Mouse (Mus musculus) thymus, postnatal 36 days (tissue): ENCODE data around the gene Ccdc116.
"Not testable (repeated sequence)": the region's sequence is repeated elsewhere in the genome, so short reads cannot be mapped to it uniquely, and the experiment has no call there.

Experiments
- DNase-seq, 2 experiments: peaks; one replicate each; pipeline ENCODE4 v3.0.0; 2022; ENCODE audit warnings: mixed read lengths in 2 of 2

Gene Ccdc116

DNA sequence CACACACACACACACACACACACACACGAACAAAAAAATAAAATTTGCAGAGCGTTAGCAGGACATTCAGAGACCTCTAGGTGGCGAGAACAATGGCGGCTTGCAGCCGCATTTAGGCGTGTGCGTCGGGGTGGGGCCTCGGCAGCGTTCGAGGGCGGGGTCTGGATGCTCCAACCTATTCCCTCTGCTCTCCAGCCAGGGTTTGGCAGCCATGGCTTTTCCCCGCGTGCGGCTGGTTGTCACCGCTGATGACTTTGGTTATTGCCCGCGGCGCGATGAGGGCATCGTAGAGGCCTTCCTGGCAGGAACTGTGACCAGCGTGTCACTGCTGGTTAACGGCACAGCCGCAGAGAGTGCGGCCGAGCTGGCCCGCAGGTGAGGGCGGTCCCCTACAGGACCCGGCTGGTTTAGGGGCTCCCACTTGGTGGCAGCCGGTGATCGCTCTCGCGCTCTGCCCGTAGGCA, at the start of gene Ccdc116:
Ccdc116 (minus strand) TSS at position 458 of the 464 bp plus-strand sequence.
- DNase-seq = peak; percentile 69 to 72

DNA sequence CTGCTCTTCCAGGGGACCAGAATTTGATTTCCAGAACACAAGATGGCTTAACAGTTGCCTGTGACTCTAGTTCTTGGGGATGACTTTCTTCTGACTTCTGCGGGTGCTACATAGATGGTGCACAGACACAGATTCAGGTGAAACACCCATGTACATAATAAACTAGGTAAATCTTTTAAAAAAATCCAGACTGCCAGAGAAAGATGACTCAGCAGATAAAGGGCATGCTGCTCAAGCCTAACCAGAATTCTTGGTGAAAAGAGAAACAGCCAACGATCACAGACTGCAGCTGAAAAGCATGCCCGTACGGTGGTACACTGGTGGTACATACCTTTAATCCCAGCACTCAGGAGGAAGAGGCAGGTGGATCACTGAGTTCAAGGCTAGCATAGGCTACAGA, 46.8 kb upstream of the Ccdc116 start:
- DNase-seq = no peak

DNA sequence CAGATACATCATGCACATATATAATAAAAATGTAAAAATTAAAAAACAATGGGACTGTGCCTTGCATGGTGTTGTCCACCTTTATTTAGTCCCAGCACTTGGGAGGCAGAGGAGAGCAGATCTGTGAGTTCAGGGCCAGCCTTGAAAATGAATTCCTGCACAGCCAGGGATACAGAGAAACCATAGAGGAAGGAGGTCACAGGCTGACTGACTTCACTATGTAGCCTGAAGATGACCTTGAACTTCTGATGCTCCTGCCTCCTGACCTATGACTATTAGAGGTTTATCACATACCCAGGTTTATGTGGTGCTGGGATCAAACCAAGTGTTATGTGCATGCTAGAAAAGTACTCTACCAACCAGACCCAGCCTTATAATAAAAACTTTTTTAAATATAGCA, 38.4 kb upstream of the Ccdc116 start:
- DNase-seq = no peak

DNA sequence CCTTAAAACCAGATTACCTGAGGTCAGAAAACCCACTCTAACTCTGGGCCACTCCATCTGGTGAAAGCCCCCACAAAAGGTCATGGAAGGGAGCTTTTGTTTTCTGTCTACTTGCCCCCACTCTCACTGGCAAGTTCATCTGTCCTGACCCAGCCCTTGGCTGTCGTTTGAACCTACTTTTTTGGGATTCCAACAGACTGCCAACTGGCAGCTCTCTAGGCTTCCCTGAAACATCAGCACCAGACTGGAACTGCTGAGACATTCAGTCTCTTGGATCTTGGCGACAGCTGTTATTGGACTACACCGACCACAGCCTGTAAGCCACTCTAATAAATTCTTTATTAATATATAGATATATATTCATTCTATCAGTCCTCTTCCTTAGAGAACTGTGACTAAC, 36.0 kb upstream of the Ccdc116 start:
- no peak for DNase-seq

DNA sequence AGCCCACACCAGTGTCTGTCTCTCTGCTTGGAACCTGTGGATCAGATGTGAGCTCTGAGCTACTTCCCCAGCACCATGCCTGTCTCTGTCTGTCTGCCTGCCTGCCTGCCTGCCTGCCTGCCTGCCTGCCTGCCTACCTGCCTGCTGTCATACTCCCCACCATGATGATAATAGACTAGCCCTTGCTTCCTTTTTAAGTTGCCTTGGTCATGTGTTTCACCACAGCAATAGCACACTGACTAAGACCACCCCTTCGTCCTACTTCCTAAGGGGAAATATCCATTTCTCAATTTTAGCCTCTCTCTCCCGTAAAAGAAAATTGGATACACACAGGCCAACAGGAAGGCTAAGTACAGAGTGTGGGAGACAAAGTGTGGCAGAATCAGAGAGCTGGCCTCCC, 35.1 kb upstream of the Ccdc116 start:
- no peak for DNase-seq

DNA sequence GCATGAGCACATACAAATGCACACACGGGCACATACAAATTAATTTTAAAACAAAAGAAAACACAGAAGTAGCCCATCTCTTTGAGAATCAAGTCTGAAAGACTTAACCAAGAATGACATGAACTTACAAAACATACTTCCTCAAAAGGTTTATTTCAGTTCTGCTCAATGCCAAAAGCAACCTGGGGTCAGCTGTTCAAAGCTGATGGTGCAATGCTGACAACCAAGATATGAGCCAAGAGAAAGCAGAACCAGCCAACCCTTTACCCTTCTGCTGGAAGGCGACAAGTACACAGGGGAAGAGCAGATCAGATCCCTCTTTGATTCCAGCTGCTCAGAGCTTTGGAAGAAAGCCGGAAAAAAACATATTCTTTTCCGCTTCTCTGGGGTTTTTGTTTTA, 34.4 kb upstream of the Ccdc116 start:
- no peak for DNase-seq

DNA sequence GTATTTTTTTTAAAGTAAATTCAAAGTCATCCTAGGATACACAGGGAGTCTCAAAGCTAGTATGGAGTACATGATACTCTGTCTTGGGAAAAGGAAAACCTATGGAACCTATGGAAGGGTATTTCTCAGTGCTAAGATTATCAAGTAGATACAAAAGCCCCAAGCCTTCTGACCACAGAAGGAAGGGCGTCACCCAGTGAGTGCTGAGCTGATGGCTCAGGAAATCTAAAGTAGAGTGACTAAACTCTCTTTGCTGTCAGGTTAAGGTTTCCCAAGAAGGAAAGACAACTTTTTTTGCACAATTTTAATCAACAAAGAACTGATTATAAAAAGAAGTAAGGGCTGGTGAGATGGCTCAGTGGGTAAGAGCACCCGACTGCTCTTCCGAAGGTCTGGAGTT, 32.7 kb upstream of the Ccdc116 start:
- no peak for DNase-seq

DNA sequence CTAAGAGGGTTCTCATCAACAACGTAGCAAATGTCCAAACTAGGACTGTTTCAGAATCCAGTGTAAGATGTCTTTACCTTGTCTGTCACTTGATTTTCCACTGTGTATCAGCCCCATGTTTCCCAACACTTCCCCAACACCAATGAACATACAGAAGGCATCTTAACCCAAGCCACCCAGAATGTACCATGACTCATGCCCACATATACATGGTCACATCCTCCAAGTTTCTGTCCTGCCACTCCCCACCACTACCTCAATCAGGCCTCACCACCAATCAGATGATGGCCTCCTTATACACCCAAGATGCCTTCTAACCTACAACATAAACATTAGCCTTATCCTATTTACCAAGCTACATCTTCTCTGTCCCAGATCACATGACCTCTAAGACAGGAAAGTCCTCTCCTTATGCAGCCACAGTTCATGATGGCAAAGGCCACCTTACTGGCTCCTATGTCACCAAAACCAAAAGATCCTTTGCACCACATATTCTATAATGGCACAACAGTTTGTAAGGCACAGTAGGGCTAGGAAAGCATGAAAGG, 30.7 kb upstream of the Ccdc116 start:
- DNase-seq = no peak

DNA sequence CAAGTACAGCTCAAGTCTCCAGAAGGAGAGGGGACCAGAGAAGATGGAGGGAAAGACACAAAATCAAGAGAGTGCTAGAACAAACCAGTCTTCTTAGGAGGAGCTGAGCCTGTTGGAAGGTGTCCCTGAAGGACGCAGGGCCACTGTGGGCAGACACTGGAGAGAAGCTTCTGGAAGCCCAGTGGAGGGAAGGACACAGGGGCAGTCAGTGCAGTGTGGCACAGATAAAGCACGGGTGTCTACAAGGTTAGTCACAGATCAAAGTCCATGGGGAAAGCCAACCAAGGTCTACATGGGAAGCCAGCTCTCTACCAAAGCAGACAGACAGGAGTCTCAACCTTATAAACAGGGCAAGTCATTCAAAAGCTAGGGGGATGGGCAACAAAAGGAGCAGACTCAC, 28.7 kb upstream of the Ccdc116 start:
- DNase-seq = no peak

DNA sequence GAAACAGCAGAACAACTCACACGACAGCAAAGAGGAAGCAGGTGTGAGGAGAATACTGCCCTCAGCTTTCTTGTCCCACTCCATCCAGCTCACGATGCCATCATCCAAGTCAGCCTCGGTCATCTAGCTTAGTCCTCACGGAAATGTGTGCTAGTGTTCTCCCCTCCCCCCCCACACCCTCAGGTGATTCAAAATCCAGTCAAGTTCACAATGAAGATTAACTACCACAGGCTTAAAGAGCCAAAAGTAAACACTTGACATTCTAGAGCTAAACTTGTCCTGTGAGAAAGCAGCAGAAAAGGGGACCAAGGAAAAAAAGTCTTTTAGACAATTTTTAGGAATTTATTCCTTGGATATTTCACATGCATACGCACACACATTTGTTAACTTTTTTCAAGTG, 21.0 kb upstream of the Ccdc116 start:
- DNase-seq = no peak

DNA sequence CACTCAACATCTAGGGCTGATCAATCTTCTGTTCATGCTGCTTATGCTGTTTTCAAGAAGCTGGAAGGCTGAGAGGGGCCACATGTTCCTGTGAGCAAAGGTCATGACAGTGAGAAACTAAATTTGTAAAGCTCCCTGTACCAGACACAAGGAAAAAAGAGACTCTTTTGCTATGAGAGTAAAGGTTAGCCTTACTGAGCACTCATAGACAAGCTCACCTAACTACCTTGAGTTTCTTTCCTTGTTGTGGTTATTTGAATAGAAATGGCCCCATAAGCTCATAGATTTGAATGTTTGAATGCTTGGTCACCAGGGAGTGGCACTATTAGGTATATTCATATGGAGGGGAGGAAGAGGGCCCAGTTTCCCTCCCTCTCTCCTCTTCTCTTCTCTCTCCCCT, 20.1 kb upstream of the Ccdc116 start:
- no peak for DNase-seq

DNA sequence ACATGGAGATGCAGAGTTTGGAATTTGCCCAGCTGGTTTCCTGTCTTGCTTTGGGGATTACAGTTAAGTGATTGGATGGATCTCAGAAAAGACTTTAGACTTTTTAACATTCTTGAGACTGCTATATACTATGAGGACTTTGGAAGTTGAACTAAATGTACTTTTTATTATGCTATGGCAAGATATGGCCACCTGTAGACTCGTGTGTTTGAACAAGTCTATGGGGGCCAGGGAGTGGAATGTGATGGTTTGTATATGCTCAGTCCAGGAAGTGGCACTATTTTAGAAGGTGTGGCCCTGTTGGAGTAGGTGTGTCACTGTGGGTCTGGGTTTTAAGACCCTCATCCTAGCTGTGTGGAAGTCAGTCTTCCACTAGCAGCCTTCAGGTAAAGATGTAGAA, 18.4 kb upstream of the Ccdc116 start:
- not testable (repeated sequence) for DNase-seq

DNA sequence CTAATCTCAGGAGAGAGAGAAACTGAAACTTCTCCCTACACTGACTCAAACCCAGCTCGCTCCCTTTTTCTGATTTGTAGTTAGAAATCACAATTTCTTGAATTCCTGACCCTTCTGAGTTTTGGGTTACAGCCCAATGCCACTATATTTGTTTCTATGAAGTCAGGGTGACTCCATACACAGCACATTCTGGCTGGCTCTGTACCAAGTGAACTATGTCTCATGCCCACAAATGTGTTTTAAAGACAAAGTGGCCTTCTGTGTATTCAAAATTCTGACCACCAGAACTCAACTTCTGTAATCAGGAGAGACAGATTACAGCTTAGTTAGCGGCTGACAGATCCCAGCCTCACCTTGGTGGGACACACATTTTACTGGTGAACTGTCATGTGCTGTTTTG, 7.3 kb upstream of the Ccdc116 start:
- no peak for DNase-seq

DNA sequence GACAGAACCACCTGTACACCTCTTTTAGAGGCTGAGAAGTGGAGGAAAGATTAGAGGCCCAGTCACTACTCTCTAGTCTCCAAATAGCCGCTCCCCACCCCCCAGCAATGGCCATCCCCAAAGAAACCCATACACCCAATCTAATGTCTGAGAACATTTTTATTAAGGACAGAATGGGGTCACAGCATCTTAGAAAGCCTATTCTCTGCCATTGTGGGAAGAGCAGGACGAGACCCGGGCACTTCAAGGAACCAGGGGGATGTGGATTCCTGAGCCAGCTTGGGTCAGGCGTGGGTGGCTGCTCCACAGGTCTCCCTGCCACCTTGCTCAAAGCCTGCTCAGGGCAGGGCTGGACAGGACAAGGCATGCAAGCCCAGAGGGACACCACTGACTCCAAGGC, 4.8 kb upstream of the Ccdc116 start:
- DNase-seq = no peak

DNA sequence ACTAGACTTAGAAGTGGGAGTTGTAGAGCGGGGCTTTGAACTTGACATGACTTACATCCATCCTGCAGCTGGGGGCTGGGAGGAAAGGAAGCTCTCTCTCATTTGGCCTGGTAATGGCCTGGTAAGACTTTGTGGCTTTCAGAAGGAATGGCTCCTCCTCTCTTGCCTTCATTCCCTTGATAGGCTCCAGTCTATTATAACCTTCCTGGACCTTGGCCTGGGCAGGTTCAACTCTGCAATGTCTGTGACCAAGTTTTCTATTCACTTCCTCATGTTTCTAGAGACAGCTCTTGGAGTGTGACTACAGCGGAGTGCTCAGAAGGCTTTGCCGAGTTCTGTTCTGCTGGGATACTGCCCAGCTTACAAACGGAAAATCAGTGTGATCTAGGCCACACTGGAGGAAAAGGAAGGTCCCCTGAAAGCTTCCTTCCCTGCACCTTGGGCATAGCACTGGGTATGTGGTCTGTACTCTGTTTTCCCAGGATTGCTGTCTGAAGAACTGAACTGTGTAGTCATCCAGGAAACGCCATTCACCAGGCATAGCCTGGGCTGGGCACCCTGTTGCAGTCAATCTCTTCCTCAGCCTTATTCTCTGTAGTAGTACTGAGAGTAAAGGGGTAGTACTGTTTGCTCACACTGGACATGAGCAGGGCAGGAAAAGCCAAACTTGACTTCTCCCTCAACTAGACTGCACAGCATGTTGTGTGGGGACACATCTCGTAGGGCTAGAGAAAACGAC, 3.7 kb upstream of the Ccdc116 start:
- no peak for DNase-seq

DNA sequence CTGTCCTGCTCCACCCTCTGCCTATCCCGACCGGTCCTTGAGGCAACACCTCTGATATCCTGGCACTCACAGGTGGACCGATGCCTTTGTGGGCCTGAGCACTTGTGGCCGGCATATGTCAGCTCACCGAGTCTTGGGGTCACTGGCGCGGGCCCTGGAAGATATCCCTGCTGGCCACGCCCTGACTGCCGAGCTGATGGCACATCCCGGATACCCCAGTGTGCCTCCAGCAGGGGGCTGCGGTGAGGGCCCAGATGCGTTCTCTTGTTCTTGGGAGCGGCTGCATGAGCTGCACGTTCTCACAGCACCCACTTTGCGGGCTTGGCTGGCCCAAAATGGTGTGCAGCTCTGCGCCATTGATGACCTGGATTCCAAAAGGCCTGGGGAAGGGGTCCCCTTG, 1.1 kb upstream of the Ccdc116 start:
- peak; percentile 48 to 60 for DNase-seq

DNA sequence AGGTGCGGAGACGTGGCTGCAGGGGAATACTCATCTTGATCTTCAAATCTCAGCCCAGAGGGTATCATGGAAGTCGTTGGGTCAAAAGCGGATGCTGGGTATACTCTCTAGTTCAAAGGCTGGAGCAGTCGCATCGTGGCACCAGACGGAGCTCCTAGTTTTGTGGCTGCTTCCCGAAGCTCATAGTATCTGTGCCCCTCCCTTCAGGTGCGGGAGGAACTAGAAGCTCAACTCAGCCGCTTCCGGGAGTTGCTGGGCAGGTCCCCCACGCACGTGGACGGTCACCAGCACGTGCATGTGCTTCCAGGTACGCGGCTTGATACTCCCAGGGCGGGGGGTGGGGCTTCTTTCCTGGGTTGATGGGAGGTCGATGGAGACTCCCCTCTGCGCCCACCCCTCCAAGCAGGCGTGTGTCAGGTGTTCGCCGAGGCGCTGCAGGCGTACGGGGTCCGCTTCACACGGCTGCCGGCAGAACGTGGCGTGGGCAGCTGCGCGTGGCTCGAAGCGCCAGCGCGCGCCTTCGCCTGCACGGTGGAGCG, 431 bp upstream of the Ccdc116 start:
- DNase-seq = peak; percentile 23 to 32

DNA sequence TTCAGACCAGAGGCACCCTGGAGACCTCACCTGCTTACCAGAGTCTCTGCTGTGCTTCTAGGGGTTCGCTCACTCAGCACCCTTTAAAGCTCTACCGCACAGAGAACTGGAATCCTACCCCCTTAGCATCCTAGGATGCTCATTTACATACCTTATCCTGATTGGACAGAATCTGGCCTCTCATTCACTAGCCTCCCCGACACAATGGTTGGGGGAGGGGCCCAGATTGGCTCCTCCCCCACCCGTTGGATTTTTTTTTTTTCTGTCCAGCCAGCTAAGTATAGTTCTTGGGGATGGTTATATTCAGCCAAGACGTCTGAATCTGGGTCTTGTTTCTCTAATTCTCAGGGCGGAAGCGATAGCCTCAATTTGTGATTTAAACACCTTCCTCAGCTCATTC, 2.7 kb downstream of the Ccdc116 start, which contains the start of gene Ydjc:
Ydjc (plus strand) TSS at position 283 of the 400 bp plus-strand sequence.
- DNase-seq = no peak

DNA sequence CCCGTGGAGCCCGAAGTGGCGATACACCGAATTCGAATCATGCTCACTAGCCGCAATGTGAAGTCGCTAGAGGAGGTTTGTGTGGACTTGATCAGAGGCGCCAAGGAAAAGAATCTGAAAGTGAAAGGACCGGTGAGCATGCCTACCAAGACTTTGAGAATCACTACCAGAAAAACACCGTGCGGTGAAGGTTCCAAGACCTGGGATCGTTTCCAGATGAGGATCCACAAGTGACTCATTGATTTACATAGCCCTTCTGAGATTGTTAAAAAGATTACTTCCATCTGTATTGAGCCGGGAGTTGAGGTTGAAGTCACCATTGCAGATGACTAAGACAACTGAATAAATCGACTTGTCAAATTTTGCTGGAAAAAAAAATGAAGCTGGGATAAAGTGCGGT, 9.7 kb downstream of the Ccdc116 start:
- no peak for DNase-seq

DNA sequence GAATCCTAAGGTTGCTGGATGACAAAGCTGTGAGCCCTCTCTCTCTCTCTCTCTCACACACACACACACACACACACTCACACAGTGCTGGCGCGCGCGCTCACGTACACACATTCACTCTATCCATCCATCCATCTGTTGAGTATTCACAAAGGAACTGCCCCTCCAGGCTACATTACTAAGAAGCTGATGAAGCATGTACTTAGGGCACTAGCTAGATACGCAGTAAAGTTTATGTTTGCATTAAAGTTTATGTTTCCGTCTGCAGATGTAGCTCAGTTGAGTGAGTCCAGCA, 14.2 kb downstream of the Ccdc116 start:
- no peak for DNase-seq

DNA sequence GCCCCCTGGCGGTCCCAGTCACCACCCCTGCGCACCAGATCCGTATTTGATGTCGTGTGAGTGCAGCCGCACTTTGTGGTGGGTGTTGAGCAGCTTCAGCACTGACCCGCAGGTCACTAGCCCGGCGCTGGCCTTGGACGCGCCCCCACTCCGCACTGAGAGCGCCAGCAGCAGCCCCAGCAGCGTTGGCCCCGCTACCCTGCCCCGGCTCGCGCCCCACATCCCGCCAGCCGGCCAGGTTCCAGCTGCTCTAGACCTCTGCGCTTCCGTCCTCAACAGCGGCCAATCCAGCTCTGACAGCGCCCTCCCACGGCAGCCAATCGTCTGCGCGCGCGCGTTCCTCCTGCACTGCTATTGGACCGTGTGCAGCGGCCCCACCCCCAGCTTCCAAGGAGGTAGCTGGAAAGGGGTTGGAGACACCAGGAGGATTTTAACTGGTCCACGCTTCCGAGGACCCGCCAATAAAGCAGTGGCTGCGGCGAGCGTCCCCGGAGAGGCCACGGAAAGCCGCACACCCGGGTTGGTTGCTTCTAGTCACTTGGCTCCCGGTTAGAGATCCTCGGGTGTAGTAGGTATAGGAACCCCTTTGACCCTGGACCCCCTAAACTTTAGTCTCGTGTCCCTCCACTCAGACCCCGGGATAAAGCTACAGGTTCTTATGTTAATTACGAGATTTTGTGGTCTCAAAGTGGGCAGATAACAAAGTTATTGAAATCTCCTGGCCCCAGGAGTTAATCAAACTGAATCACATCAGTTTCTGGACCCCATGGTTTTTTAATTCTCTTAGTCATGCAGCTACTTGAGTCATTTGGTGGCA, 14.7 kb downstream of the Ccdc116 start, which contains the start of gene Sdf2l1:
Sdf2l1 (minus strand) TSS at position 295 of the 817 bp plus-strand sequence.
- peak; percentile 95 to 97 for DNase-seq

DNA sequence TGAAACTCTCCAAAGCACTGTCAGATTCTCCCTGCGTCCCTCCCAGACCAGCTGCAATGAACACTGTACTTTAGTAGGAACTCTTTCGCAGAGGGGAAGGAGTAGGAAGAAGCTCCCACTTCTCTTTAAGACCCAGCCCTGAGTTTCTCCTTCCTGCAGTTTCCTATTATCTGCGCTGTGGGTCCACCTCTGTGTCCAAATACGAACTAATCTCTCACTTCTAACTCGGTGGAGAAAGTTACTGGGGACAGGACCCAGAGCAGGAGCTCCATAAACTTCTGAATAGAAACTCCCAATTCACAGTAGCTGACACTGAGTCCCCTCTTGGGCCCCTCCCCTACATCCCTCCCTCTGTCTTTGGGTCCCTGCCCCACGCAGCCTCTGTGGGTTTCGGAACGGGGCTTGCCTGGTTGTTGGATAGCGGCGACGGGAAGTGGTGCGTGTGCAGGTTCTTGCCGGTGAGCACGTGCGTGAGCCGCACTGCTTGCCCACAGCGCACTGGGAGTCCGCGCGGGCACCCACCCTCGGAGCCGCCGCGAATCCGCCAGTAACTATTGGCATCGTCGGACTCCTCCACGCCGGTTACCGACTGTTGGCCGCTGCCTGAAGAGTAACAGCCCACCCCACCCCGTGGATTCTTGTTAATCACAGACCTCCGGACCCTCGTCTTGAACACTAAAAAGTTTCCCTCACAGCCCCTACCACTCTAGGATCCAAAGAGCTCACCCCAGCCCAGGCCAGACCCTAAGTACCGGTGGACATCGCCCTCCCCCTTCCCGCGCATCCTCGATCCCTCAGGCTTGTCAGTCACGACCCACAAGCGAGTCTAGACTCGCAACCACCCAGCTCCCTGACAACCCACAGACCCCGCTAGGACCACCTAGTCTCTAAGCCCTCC, 15.6 kb downstream of the Ccdc116 start:
- peak; percentile 40 to 48 for DNase-seq

DNA sequence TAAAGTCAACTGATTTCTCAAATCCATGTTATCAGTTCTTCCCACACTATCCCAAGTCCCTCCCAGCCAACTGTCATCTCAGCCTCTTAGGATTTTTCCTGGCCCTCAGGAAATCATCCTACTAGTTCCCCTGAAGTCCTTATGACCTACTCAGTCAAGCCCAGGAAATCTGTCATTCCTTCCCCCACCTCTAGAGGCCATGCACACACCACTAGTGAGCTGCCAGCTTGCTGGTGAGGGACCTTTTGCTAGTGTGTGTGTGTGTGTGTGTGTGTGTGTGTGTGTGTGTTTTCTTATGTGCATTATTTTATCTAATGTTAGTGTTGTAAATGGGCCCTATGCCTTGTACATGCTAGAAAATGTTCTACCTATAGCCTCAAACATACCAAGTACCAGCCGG, 19.7 kb downstream of the Ccdc116 start:
- DNase-seq = peak; percentile 52 to 56
